Mouse (Mus musculus) R1 (cell line): Measurements from ENCODE around the gene Bad.
"Not testable (repeated sequence)": the region's sequence is repeated elsewhere in the genome, so short reads cannot be mapped to it uniquely, and the experiment has no call there.

Source experiments
- DNase-seq: peaks from one replicate; pipeline ENCODE4 v3.0.0-alpha.2; 2018; ENCODE audit warnings: low read depth, low spot score

The Bad gene

DNA sequence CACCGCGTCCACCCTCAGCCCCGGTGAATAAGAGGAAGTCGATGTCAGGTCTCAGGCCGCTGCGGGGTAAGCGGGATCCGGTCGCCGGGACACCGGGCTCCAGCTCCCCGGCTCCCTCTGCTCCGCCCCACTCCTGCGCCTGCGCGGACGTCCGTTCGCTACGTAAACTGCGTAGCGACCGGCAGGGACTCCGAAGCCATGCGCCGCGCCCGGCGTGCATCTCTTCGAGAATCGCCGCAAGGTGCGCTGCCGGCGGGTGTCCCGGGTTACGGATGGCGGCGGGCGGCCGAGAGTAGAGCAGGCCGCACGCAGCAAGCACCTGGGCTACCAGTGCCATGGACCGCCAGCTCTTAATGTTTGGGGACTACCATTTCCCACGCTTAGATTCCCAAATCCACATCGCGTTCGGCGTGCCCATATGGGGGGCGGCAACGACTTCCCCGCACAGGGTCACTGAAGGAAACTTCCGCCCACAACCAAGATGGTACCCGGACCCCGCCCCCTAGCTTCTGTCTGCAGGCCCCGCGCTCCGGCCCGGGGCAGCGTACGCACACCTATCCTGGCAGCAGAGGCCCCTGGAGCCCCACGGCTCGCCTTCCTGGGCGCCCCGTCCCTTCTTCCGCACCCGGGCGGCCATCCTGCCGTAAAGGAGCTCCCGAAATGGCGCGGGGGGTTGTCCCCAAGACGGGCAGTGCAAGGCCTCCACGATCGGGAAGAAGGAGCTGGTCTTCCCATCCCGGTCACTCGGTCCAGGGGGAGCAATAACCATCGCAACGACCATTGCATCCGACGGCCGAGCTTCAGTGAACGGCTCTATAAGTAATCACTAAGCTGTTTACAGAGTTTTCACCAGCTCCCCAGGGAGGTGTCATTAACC lies at the start of gene Bad:
TSS of gene Bad (plus strand) at position 490 of the 877 bp plus-strand sequence.
- peak; percentile 89 for DNase-seq

DNA sequence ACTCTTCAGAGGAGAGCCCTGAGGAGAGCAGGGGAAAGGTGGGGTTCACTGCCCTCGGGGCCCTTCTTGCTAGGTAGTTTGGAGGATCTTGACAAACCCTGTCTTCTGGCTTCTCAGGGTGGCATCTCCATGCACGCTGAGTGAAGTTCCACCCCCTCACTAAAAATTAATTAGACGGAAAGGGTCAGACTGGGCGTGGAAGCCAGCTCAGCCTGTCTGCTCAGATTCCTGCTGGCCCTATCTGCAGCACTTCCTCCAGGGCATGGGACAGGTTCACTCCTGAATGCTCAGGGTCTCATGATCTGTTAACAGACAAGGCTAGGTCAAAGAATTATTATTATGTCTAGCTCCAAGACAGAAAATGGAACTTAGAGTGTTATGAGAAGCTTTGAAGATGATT lies 49.1 kb upstream of the Bad start:
- DNase-seq, result no peak

DNA sequence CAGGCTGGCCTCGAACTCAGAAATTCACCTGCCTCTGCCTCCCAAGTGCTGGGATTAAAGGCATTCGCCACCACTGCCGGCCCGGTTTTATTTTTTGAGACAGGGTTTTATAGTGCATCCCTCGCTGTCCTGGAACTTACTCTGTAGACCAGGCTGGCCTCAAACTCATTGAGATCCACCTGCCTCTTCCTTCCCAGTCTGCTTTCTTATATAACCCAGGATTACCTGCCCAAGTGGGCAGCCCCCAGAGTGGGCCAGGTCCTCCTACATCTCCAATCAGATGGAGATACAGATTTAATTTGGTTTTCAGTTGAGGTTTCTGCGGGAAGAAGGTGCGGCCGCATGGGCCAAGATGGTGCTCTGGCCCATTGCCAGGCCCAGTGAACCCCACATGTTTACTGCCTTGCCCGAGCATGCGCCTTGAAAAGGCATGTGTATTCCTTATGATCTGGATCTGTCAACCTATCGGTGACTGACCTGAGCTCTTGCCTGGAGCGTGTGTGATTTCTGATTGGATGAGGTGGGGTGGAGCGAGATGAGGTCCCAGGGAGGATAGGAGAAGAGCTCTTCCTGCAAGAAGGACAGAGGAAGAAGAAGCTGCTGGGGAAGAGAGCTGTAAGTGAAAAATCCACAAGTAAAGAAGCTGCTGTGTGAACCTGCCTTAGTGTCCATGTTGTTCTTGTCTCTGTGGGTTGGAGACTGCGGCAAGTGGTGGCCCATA lies 47.8 kb upstream of the Bad start:
- DNase-seq, result peak; percentile 75

DNA sequence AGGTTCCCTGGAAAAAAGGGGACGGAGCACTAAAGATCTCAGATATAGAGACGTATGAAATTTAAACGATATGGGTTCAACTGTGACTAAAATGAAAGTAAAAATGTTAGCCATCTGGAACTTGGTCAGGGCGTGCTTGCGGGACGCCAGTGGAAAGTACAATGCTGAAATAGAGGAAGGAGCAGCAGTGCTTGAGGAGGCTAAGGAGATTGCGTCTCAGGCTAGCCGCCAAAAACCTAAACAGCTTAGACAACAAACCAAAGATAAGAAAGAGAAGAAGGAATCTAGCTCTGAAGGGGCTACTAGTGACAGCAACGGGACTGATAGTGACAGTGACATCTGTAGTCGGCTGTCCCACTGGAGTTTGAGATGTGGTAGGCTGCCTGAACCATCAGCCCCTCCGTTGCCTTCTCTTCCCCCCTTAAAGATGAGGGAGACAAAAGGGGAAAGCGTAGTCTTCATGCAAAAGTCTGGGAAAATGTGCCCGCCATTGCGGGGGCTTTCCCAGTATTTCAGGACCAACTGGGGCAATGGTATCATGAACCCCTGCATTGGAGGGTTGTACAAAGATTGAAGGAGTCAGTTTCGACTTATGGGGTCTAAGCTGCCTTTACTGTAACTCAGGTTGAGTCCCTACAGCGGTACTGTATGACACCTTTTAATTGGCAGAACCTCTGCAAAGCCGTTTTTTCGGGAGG lies 45.9 kb upstream of the Bad start:
- DNase-seq, result not testable (repeated sequence)

- DNase-seq, result peak; percentile 40
Measured at GRCm38 (mm10) chr19:6899641-6900040, 42.0 kb upstream of the Bad start.

DNA sequence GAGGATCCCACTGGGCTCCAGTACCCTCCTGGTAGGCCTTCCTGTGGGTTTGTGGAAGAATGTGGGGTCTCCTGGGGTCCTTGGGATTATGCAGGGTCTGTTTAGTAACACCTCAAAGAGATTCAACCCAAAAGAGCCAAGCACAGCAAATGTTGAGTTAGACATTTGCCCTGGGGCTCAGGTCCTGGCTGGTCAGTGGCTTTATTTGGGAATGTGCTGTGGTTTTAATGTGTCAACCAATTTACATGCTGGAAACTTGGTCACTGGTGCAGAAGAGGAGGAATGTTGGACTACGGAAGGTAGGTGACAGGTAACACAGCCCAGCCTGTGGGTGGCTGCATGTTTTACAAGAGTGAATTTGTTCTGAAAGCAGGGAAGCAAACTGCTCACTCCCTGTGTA lies 38.6 kb upstream of the Bad start:
- DNase-seq, result no peak

DNA sequence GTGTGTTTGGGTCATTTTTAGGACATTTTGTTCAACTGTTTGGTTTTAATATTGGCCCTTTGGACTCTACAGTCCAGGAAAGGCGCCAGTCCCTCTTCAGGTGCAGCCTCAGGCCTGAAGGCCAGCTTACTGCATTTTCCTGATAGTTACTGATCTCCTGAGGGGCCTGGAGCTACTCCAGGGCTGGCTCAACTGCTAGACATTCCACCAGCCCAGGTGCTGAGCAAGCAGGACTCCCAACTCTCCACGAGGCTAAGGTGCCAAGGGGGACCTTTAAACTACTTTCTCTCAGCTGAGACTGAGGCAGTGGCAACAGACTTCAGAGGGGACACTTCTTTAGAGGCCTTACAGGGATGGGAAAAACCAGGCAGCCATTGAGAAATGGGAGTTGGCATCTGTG lies 36.8 kb upstream of the Bad start:
- DNase-seq, result no peak

GRCm38 (mm10) chr19:6905498-6906159 lies 36.0 kb upstream of the Bad start:
- DNase-seq, result no peak

DNA sequence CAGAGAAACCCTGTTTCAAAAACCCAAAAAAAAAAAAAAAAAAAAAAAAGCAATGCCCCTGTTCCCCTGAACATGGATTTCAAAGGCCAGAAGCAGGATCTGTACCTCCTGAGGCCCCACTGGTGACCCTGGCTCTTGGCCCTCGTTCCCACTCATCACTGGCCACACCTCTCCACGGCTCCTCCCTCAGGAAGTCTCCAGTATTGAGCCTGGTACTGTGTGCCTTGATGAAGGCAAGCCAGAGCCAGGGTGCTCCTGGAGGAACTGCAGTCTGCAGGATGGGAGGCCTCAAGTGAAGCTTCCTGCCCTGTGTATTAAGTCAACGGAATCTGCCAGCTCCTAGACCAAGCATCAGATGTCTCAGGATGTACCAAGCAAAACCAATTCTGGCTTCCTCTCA lies 35.5 kb upstream of the Bad start:
- no peak for DNase-seq

DNA sequence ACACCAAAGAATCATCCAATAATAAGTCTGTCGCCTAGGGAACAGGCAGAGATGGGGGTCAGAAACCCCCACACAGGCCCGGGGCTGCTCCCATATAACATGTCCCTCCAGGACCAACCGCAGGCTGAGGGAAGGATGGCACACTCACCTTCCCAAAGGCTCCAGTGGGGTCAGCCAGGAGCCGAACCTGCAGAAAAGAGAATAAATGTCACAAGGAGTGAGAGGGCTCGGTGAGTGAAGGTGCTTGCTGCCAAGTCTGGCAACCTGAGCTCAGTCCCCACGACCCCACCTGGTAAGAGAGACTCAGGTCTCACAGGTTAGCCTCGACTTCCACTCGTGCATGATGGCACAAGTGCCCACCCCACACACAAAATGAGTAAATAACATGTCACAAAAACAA lies 34.6 kb upstream of the Bad start:
- no peak for DNase-seq

DNA sequence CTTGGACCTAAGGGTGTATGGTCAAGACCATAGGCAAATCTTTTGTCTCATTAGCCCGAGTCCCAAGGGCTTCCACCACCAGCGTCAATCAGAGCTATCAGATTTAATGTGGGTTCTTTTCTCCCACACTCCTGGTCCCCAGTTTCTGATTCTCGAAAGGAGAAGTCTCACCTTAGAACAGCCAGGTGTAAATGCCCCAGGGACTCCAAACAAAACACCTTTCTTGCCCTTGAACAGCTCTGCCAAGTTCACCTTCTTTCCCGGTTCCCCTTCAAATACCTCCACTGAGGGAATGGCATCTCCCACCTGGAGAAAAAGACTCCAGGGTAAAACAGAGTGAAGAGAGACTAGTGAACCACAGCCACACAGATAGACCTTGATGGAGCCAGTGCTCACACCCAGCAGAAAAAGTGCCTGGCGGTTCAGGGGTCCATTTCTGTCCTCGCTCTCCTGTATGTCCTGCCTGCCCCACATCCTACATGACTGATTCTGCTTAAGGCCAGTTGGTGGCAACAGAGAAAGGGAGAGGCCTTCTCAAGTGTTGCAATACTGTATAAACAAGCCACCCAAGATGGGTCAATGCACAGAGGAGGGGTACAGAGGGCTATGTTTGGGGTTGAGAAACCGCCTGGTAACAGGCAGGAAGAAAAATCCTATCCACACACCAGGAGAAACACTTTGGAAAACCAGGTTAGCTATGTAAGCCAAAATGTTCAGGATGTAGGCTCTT lies 33.7 kb upstream of the Bad start:
- DNase-seq, result no peak

DNA sequence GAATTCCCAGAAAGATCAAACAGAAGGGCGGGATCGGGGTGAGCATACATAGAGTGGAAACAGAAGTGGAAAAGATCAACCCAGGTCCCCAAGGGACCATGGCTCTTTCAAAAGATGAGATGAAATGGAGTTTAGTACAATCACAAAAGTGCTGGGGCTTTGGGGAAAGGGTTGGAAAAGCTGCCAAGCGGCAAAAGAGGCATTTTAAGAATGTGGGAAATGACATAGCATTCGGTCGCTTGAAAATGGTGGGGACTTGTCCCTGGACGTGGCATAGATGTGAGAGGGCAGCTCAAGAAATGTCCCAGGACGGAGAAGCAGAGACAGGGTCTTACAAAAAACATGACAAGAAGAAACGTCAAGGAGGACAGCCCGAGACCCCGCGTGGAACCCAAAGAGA lies 32.6 kb upstream of the Bad start:
- peak; percentile 29 for DNase-seq

GRCm38 (mm10) chr19:6909507-6910289 lies 32.0 kb upstream of the Bad start, which contains the start of the genes Trmt112 and Prdx5:
Trmt112 (plus strand) TSS chr19:6909698.
Prdx5 (minus strand) TSS chr19:6910106.
- DNase-seq, result peak; percentile 98

- DNase-seq, result peak; percentile 73
Measured at GRCm38 (mm10) chr19:6910306-6910705, 31.4 kb upstream of the Bad start.

- no peak for DNase-seq
Measured at GRCm38 (mm10) chr19:6911101-6912074, 30.3 kb upstream of the Bad start.

DNA sequence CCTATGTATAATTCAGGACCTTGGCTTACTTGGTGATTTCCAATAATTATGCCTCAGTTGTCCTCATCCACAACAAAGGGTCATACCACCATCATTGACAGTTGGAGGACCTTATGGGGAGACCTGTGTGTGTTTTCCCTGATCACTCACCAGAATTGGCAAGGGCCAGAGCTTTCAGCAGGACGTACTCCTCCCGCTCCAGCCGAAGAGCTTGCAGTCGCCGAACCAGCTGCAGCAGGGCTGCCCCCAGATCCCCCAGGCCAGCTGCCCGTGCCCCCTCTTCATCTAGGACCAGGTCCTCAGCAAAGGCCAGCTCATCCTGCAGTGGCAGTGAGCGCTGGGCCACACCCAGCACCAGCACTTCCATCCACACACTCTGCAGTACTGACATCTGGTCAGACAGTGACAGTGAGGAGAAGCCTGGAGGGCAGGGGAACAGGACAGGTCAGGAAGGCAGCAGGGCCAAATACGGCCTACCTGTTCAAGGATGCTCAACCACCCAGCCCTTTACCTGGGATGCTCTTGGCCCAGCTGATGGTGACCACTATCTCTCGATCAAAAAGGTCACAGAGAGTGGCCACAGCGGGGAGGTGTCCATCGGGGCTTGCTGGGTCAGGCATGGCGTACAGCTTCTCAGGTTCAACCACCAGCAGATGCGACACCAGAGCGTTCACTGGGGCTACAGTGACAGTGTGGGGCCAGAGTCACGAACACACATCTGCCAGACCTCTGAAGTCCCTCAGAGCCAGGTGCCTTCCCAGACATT lies 29.3 kb upstream of the Bad start:
- DNase-seq, result no peak

DNA sequence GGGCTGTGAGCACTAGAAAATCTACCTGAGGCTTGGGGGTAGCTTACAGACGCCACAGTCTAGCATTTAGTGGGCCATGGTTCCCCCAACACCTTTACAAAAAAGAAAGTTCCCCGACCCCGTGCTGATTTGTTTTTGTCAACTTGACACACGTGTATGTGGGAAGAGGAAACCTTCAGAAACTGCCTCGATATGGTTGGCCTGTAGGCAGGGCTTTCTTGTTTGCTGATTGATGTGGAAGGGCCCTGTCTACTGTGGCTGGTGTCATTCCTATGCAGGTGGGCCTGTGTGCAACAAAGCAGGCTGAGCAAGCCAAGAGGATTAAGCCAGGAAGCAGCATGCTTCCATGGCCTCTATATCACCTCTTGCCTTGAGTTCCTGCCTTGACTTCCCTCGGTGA lies 28.6 kb upstream of the Bad start:
- DNase-seq, result no peak

- DNase-seq, result no peak
Measured at GRCm38 (mm10) chr19:6913991-6914390, 27.7 kb upstream of the Bad start.
